Mouse (Mus musculus) C2C12 (cell line): ENCODE measurements around the gene Cfl1.

Source experiments
- CEBPB ChIP-seq: IDR thresholded peaks from one replicate; pipeline ENCODE4 v1.6.1; 2011; ENCODE audit warnings: low read depth, mild to moderate bottlenecking, control low read depth, moderate library complexity
- CTCF ChIP-seq: IDR thresholded peaks from one replicate; pipeline ENCODE4 v1.5.1; 2011; ENCODE audit not compliant: control insufficient read depth, insufficient read depth, insufficient read length
- MAX ChIP-seq: IDR thresholded peaks from one replicate; pipeline ENCODE4 v1.6.1; 2011; ENCODE audit warnings: mild to moderate bottlenecking, control low read depth
- USF1 ChIP-seq: IDR thresholded peaks from one replicate; pipeline ENCODE4 v1.6.1; 2011; ENCODE audit warnings: low read depth, mild to moderate bottlenecking, control low read depth, moderate library complexity

DNA sequence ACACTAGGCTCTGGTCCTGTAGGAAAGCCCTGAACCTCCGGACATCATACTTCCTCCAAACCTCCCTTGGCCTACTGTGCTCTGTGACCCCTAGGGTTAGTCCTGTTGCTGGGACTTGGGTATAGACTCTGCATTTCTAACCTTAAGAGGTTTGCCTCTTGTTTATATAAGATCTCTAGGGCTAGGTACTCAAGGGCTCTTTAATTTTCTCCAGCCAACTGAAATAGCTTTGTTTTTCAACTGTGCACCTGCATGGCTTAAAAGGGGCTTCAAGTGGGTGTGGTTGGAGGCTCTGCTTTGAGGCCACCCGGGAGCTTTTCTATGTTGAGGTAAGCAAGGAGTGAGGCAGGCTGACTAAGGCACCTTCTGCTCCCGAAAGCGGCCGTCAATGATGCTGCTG, 5.8 kb upstream of the Cfl1 start:
- TF ChIP-seq CTCF (no peak), MAX (no peak), CEBPB (no peak), USF1 (no peak)
